In the genomic region with DNA sequence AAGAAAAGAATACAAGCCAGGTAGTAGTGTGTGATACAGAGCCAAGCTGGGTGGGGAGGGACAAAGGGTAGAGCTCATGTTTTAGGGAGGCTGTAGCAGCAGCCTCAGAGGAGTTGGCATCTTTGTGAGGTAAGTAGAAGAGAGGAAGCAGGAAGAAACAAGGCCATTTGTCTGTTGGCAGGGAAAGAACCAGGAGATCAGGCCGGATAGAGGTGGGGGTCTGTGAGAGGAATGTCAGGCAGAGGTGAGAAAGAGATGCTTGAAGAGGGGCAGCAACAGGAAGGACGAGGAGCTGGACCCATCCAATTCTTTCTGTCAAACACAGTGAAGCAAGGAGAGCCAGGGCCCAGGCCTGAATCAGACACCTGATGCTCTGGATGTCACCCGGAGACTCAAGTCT, we compare ENCODE assay signal across 22 mouse cellular contexts.
DNase-seq lines count a peak whose midpoint lies in the region; ATAC-seq and TF ChIP-seq lines count a peak whose summit lies in the region.
"Had no signal": no experiment of that assay in that cellular context is flagged by ENCODE, and none has a peak within 500 bp of the region (broad histone marks: within the 10 kb centered on the region; RNA-seq: fewer than 3 reads in every experiment).

No protein-coding gene starts in this region.

- intact Hi-C loops in heart, adult 2 months (cut with DNase I), result no loop called here
- intact Hi-C loops in left cerebral cortex, postnatal 10 days (cut with DNase I), result no loop called here

- no peak for DNase-seq in heart, adult 2 months
- DNase-seq in heart, postnatal 4 days, result no peak
- DNase-seq in hindbrain, embryonic 14.5 days (ENCODE audit: low spot score), result no peak
- DNase-seq in midbrain, embryonic 10.5 days (ENCODE audit: low spot score), result no peak
- DNase-seq in left cerebral cortex, postnatal 10 days (ENCODE audit: extremely low spot score in 1 of 2, low spot score in 2 of 2), result no peak
- DNase-seq: adrenal gland, postnatal 14 days; cerebellum, adult 2 months; cerebellum, postnatal 10 days; gastrocnemius, postnatal 36 days; heart, postnatal 14 days had no signal

- no peak overlapping the region for H3K4me3 ChIP-seq in heart, adult 2 months
- no peak overlapping the region for H3K4me3 ChIP-seq in hindbrain, embryonic 14.5 days (replicated peaks; ENCODE audit: low read length)
- no peak overlapping the region for H3K4me3 ChIP-seq in hindbrain, embryonic 12.5 days
- no peak overlapping the region for H3K4me3 ChIP-seq in midbrain, embryonic 10.5 days
- no peak overlapping the region for H3K4me3 ChIP-seq in midbrain, embryonic 13.5 days (replicated peaks)
- H3K4me3 ChIP-seq: embryonic facial prominence, embryonic 15.5 days; erythroblast, embryonic 14.5 days; forebrain, embryonic 10.5 days; hindbrain, embryonic 13.5 days had no signal

- peaks cover 33% of the 10 kb centered on the region for H3K36me3 ChIP-seq in heart, adult 2 months (ENCODE audit: control insufficient read depth, insufficient read depth, low read length)
- no peaks in the 10 kb centered on the region for H3K36me3 ChIP-seq in hindbrain, embryonic 14.5 days (replicated peaks; ENCODE audit: control insufficient read depth, insufficient read depth)
- H3K36me3 ChIP-seq in hindbrain, embryonic 12.5 days, result 0 out of 2 replicates have a peak, but pooled peaks cover 3% of the 10 kb centered on the region
- H3K36me3 ChIP-seq in midbrain, embryonic 10.5 days, result peaks cover 49% of the 10 kb centered on the region
- no peaks in the 10 kb centered on the region for H3K36me3 ChIP-seq in midbrain, embryonic 13.5 days
- H3K36me3 ChIP-seq: embryonic facial prominence, embryonic 15.5 days; hindbrain, embryonic 13.5 days had no signal

- TF ChIP-seq EP300 in heart, adult 2 months (IDR thresholded peaks at IDR 0.05; ENCODE audit: insufficient read depth, low read depth, low read length), result no peak

- H3K27ac ChIP-seq in heart, adult 2 months, result peak overlapping the region; percentile 99
- 0 out of 2 replicates have a peak overlapping the region, but pooled peaks have one; percentile 16 for H3K27ac ChIP-seq in hindbrain, embryonic 14.5 days
- no peak overlapping the region for H3K27ac ChIP-seq in hindbrain, embryonic 12.5 days
- H3K27ac ChIP-seq in midbrain, embryonic 10.5 days (replicated peaks), result peak overlapping the region; percentile 63; the same call in 1 of the 2 replicates
- H3K27ac ChIP-seq in midbrain, embryonic 13.5 days, result no peak overlapping the region
- H3K27ac ChIP-seq: embryonic facial prominence, embryonic 15.5 days; forebrain, embryonic 10.5 days had no signal

- no peaks in the 10 kb centered on the region for H3K27me3 ChIP-seq in heart, adult 2 months (ENCODE audit: control insufficient read depth, insufficient read depth, low read length)
- no peaks in the 10 kb centered on the region; the same call in 1 of the 2 replicates for H3K27me3 ChIP-seq in hindbrain, embryonic 14.5 days (ENCODE audit: control insufficient read depth, insufficient read depth, low read length)
- no peaks in the 10 kb centered on the region for H3K27me3 ChIP-seq in hindbrain, embryonic 12.5 days
- H3K27me3 ChIP-seq in midbrain, embryonic 10.5 days (ENCODE audit: low read depth, poor library complexity, severe bottlenecking), result no peaks in the 10 kb centered on the region
- H3K27me3 ChIP-seq in midbrain, embryonic 13.5 days, result no peaks in the 10 kb centered on the region
- H3K27me3 ChIP-seq: CH12.LX; embryonic facial prominence, embryonic 15.5 days; hindbrain, embryonic 13.5 days had no signal

- H3K9ac ChIP-seq in heart, adult 2 months (ENCODE audit: low read depth, low read length), result no peak overlapping the region
- no peak overlapping the region for H3K9ac ChIP-seq in hindbrain, embryonic 14.5 days
- H3K9ac ChIP-seq in hindbrain, embryonic 12.5 days, result no peak overlapping the region
- H3K9ac ChIP-seq in midbrain, embryonic 13.5 days (replicated peaks), result no peak overlapping the region
- H3K9ac ChIP-seq: embryonic facial prominence, embryonic 15.5 days; hindbrain, embryonic 13.5 days had no signal

- H3K79me2 ChIP-seq in heart, adult 2 months (replicated peaks; ENCODE audit: control insufficient read depth, insufficient read depth, low read length), result peaks cover 2% of the 10 kb centered on the region

- no peak for TF ChIP-seq POLR2A in heart, adult 2 months (IDR thresholded peaks at IDR 0.05; ENCODE audit: insufficient read depth, low read depth, low read length)

- ATAC-seq in hindbrain, embryonic 14.5 days (ENCODE audit: low FRiP score), result no peak
- no peak for ATAC-seq in hindbrain, embryonic 12.5 days (ENCODE audit: low FRiP score)
- ATAC-seq in midbrain, embryonic 13.5 days, result no peak
- ATAC-seq: activated CD4-positive, CD25-positive, alpha-beta regulatory T cell, adult 4 months; forebrain, embryonic 14.5 days; inflammation-experienced regulatory T-cells, adult 6 months; intestine, postnatal 0 days; Patski had no signal

- 72% methylated on average over 3 of the region's 3 CpGs for WGBS in heart, adult 2 months
- 79% methylated on average over 3 of the region's 3 CpGs for WGBS in hindbrain, embryonic 14.5 days
- WGBS in hindbrain, embryonic 12.5 days, result 88% methylated on average over 3 of the region's 3 CpGs
- WGBS in midbrain, embryonic 10.5 days, result 73% methylated on average over 3 of the region's 3 CpGs
- WGBS in midbrain, embryonic 13.5 days, result 84% methylated on average over 3 of the region's 3 CpGs

- H3K4me1 ChIP-seq in heart, adult 2 months (ENCODE audit: control insufficient read depth, insufficient read depth, low read length), result peaks cover 41% of the 10 kb centered on the region
- peaks cover 5% of the 10 kb centered on the region; the same call in 1 of the 2 replicates for H3K4me1 ChIP-seq in hindbrain, embryonic 14.5 days (replicated peaks; ENCODE audit: control insufficient read depth, insufficient read depth, low read length)
- peaks cover 12% of the 10 kb centered on the region for H3K4me1 ChIP-seq in hindbrain, embryonic 12.5 days
- peaks cover 44% of the 10 kb centered on the region for H3K4me1 ChIP-seq in midbrain, embryonic 10.5 days
- H3K4me1 ChIP-seq in midbrain, embryonic 13.5 days (replicated peaks), result peaks cover 30% of the 10 kb centered on the region

- H3K4me2 ChIP-seq in hindbrain, embryonic 14.5 days (replicated peaks), result no peak overlapping the region
- no peak overlapping the region for H3K4me2 ChIP-seq in hindbrain, embryonic 12.5 days (replicated peaks)
- no peak overlapping the region for H3K4me2 ChIP-seq in midbrain, embryonic 13.5 days (replicated peaks)
- H3K4me2 ChIP-seq: embryonic facial prominence, embryonic 15.5 days; hindbrain, embryonic 13.5 days had no signal

- no peak for TF ChIP-seq CTCF in heart, adult 2 months (IDR thresholded peaks at IDR 0.05)

- no peaks in the 10 kb centered on the region for H3K9me3 ChIP-seq in hindbrain, embryonic 14.5 days (ENCODE audit: control insufficient read depth, low read length)
- H3K9me3 ChIP-seq in hindbrain, embryonic 12.5 days (replicated peaks), result no peaks in the 10 kb centered on the region
- no peaks in the 10 kb centered on the region for H3K9me3 ChIP-seq in midbrain, embryonic 10.5 days (replicated peaks)
- H3K9me3 ChIP-seq in midbrain, embryonic 13.5 days, result no peaks in the 10 kb centered on the region
- H3K9me3 ChIP-seq: embryonic facial prominence, embryonic 15.5 days; forebrain, embryonic 10.5 days; hindbrain, embryonic 13.5 days had no signal

Comparison
In these comparisons a context has a peak if more than half of its experiments do, and no peak if none do; other contexts are left out.
1. H3K27ac ChIP-seq: peak in heart, adult 2 months (single experiment), hindbrain, embryonic 14.5 days (single experiment) and midbrain, embryonic 10.5 days (single experiment); none in hindbrain, embryonic 12.5 days (single experiment) and midbrain, embryonic 13.5 days (single experiment).